Mouse (Mus musculus): ENCODE data around the gene Pde10a.

GRCm38 (mm10) chr17:8987369-8987768, 462.2 kb downstream of the Pde10a start:
- TF ChIP-seq CTCF (conservative IDR thresholded peaks at IDR 0.05; ENCODE audit: low read length) (no peak), NANOG (IDR thresholded peaks at IDR 0.05; ENCODE audit: borderline replicate concordance, low read length) (no peak)
